Mouse (Mus musculus): ENCODE measurements around the gene Olfr308.
"Not testable (repeated sequence)": the region's sequence is repeated elsewhere in the genome, so short reads cannot be mapped to it uniquely, and the experiment has no call there.

Gene Olfr308

GRCm38 (mm10) chr7:86325530-86325929 lies at the start of gene Olfr308:
Gene Olfr308 (minus strand): TSS chr7:86325630.
- no peak for DNase-seq

DNA sequence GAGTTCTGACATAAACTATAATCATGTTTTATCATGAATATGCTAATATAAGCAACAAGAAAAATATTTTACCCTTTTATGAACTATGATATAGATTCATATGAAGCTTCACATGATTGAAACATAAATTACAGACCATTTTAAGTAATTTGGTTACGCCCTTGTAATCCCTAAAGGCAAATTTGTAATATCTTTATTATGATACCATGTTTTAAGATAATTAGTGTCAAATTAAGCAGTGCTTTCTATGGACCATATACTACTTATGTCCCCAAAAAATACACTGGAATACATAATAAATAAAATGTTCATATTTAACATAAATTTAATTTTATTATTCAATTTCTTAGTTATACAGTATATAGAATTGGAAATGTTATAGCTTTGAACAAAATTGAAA lies 41.4 kb upstream of the Olfr308 start, which contains the start of gene Olfr305:
Olfr305 (minus strand) TSS at position 101 of the 400 bp plus-strand sequence.
- no peak for DNase-seq

GRCm38 (mm10) chr7:86346296-86346695 lies 20.9 kb upstream of the Olfr308 start:
- not testable (repeated sequence) for DNase-seq

GRCm38 (mm10) chr7:86344253-86344652 lies 18.8 kb upstream of the Olfr308 start:
- no peak for DNase-seq

- no peak for DNase-seq
These were observed 17.6 kb upstream of the Olfr308 start for GRCm38 (mm10) chr7:86342881-86343565.

- no peak for DNase-seq
These were observed 12.1 kb upstream of the Olfr308 start, which contains the start of gene Olfr307 for GRCm38 (mm10) chr7:86337486-86337885. Gene Olfr307 (minus strand): TSS chr7:86337586.

DNA sequence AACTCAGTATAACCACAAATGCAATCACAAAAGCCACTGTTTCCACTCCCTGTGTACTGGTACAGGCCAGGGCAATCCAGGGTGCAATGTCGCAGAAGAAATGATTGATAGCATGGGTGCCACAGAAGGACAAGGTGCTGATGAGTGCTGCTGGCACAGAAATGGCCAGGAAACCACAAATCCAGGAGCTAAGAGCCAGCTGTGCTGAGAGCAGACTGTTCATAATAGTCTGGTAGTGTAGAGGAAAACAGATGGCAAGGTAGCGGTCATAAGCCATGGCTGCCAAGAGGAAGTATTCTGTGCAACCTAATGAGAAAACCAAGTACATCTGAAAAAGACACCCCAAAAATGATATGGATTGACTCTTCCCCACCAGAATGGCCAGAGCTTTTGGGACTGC lies 4.1 kb downstream of the Olfr308 start:
- DNase-seq: no peak

DNA sequence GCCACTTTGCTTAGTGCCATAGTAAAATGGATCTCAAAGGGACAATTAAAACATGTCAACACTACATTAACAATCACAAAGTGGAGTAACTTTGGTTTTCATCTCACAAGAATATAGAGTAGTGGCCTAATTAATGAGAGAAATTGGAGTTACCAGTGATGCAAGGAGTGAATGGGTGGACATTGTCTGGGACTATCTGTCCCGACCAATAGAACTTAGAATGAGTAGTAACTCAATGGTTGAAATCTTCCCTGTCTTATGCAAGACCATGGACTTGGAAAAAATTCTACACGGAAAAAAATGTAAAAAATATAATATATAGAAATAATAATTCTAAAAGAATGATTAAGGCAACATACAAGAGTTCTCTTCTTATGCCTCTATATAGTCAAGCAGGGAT lies 11.8 kb downstream of the Olfr308 start, which contains the start of gene Olfr309:
Olfr309 (minus strand) TSS at position 101 of the 400 bp plus-strand sequence.
- no peak for DNase-seq

DNA sequence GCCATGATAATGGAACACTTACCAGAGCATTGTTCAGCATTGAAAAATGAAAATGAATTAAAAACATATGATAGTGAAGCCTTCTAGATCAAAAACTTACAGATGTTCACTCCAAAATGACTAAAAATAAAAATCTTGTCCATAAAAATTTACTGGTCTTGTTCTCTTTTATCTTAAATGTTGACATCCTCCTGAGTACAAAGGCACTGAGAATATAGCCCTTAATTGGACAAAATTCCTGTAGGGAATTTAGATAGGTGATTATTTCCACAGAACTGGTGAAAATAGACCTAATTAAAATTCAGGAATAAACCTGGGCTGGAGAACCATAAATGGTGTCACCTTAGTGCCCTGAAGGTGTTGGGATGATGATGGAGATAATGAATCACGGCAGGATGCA lies 48.4 kb downstream of the Olfr308 start, which contains the start of gene Olfr310:
Olfr310 (minus strand) TSS at position 101 of the 400 bp plus-strand sequence.
- DNase-seq: no peak
